8 mouse cellular contexts compared by ENCODE assay signal in genomic region chr8:4165176-4165851, GRCm38 (mm10). TPM values are rescaled to one million over a fixed set of nuclear protein-coding genes. Genes with fewer than 3 reads are reported as not detected.
DNase-seq lines count a peak whose midpoint lies in the region; ATAC-seq lines count a peak whose summit lies in the region.

No protein-coding gene starts in this region.

- no peaks in the 10 kb centered on the region for H3K36me3 ChIP-seq in heart, embryonic 11.5 days (ENCODE audit: control insufficient read depth, insufficient read depth, low read length)
- H3K36me3 ChIP-seq in hindbrain, embryonic 10.5 days, result no peaks in the 10 kb centered on the region
- no peaks in the 10 kb centered on the region for H3K36me3 ChIP-seq in midbrain, embryonic 11.5 days (ENCODE audit: control insufficient read depth, insufficient read depth, low read length)

- ATAC-seq in heart, embryonic 11.5 days (replicated peaks; ENCODE audit: insufficient number of reproducible peaks, low FRiP score, low TSS enrichment), result peak; percentile 3; the same call in 1 of the 2 replicates
- no peak for ATAC-seq in midbrain, embryonic 11.5 days (ENCODE audit: low FRiP score)
- no peak; the same call in 1 of the 2 replicates for ATAC-seq in frontal cortex, adult (ENCODE audit: low TSS enrichment)

- peak overlapping the region; percentile 66; the same call in 1 of the 2 replicates for H3K9ac ChIP-seq in heart, embryonic 11.5 days (ENCODE audit: low read depth, low read length)
- H3K9ac ChIP-seq in midbrain, embryonic 11.5 days (ENCODE audit: low read length), result peak overlapping the region; percentile 64

- no peak for DNase-seq in heart, postnatal 14 days
- DNase-seq in CD4-positive helper T cell, adult 2 months (ENCODE audit: low read depth, low spot score), result peak; percentile 39
- peak; percentile 20 for DNase-seq in c-Kit-positive CD71-positive TER-119-negative erythroid progenitor cells, embryonic 14.5 days (ENCODE audit: low read depth)
- no peak for DNase-seq in hindbrain, embryonic 10.5 days (ENCODE audit: low spot score)
- no peak for DNase-seq in midbrain, embryonic 11.5 days (ENCODE audit: low spot score, missing footprints)
- no peak for DNase-seq in spleen, adult 12 weeks (ENCODE audit: low spot score)

- no peak overlapping the region for H3K27ac ChIP-seq in heart, embryonic 11.5 days (ENCODE audit: low read depth, low read length)
- peak overlapping the region; percentile 86 for H3K27ac ChIP-seq in hindbrain, embryonic 10.5 days
- H3K27ac ChIP-seq in midbrain, embryonic 11.5 days (ENCODE audit: low read depth, low read length), result no peak overlapping the region; the same call in 1 of the 2 replicates

- WGBS in heart, embryonic 11.5 days (ENCODE audit: insufficient replicate concordance), result 8% methylated on average over 13 of the region's 13 CpGs
- 8% methylated on average over 13 of the region's 13 CpGs for WGBS in hindbrain, embryonic 10.5 days
- WGBS in midbrain, embryonic 11.5 days, result 7% methylated on average over 13 of the region's 13 CpGs

- H3K4me1 ChIP-seq in heart, embryonic 11.5 days (ENCODE audit: control insufficient read depth, insufficient read depth, low read length), result no peaks in the 10 kb centered on the region; the same call in 1 of the 2 replicates
- H3K4me1 ChIP-seq in hindbrain, embryonic 10.5 days (replicated peaks), result peaks cover 13% of the 10 kb centered on the region
- H3K4me1 ChIP-seq in midbrain, embryonic 11.5 days (ENCODE audit: control insufficient read depth, insufficient read depth, low read length), result peaks cover 3% of the 10 kb centered on the region; the same call in 1 of the 2 replicates

- no peaks in the 10 kb centered on the region for H3K27me3 ChIP-seq in heart, embryonic 11.5 days (ENCODE audit: control insufficient read depth, insufficient read depth, low read length)
- H3K27me3 ChIP-seq in hindbrain, embryonic 10.5 days (ENCODE audit: insufficient read depth, poor library complexity, severe bottlenecking), result no peaks in the 10 kb centered on the region
- no peaks in the 10 kb centered on the region for H3K27me3 ChIP-seq in midbrain, embryonic 11.5 days (ENCODE audit: control insufficient read depth, insufficient read depth, low read length)

- intact Hi-C loops in heart, postnatal 14 days (cut with DNase I), result loop anchor here (10.0 kb wide), 2 partner anchors 159 to 449 kb away; partner anchors contain the start of genes Ccl25, Elavl1 and Zfp958

- H3K4me3 ChIP-seq in heart, embryonic 11.5 days (ENCODE audit: low read depth, low read length), result peak overlapping the region; percentile 89
- peak overlapping the region; percentile 84 for H3K4me3 ChIP-seq in hindbrain, embryonic 10.5 days
- H3K4me3 ChIP-seq in midbrain, embryonic 11.5 days (ENCODE audit: low read depth, low read length), result peak overlapping the region; percentile 39

- peak overlapping the region; percentile 71 for H3K4me2 ChIP-seq in heart, embryonic 11.5 days
- peak overlapping the region; percentile 53 for H3K4me2 ChIP-seq in midbrain, embryonic 11.5 days

- no peaks in the 10 kb centered on the region for H3K9me3 ChIP-seq in heart, embryonic 11.5 days (replicated peaks; ENCODE audit: control insufficient read depth, low read length)
- no peaks in the 10 kb centered on the region for H3K9me3 ChIP-seq in hindbrain, embryonic 10.5 days
- no peaks in the 10 kb centered on the region for H3K9me3 ChIP-seq in midbrain, embryonic 11.5 days (ENCODE audit: control insufficient read depth, low read length)

RNA-seq across cellular contexts. Expression of gene Evi5l, which starts 1.1 kb away (rescaled TPM):
- 10.3 and 12.7 TPM in 2 replicates for polyA plus RNA-seq in heart, embryonic 11.5 days (2014; fragmentation: Nextera tagmentation; extraction: Ambion mirVana)
- total RNA-seq in heart, postnatal 14 days (2021), result 10 to 100 TPM; 22.2 to 24.5 TPM
- polyA plus RNA-seq in hindbrain, embryonic 10.5 days (2016; fragmentation: Nextera tagmentation; extraction: Ambion mirVana), result 28.1 and 43.7 TPM in 2 replicates
- 23.1 and 24.8 TPM in 2 replicates for polyA plus RNA-seq in midbrain, embryonic 11.5 days (2014; fragmentation: Nextera tagmentation; extraction: Ambion mirVana)

RNA-seq across cellular contexts. Expression of gene Cd209g, which starts 31.4 kb away (rescaled TPM):
- polyA plus RNA-seq in heart, embryonic 11.5 days (2014; fragmentation: Nextera tagmentation; extraction: Ambion mirVana), result not detected in 2 replicates
- not detected for total RNA-seq in heart, postnatal 14 days (2021)
- polyA plus RNA-seq in hindbrain, embryonic 10.5 days (2016; fragmentation: Nextera tagmentation; extraction: Ambion mirVana), result not detected in 2 replicates
- not detected in 2 replicates for polyA plus RNA-seq in midbrain, embryonic 11.5 days (2014; fragmentation: Nextera tagmentation; extraction: Ambion mirVana)

RNA-seq across cellular contexts. Expression of gene Prr36, which starts 51.9 kb away (rescaled TPM):
- 0.35 and 0.63 TPM in 2 replicates for polyA plus RNA-seq in heart, embryonic 11.5 days (2014; fragmentation: Nextera tagmentation; extraction: Ambion mirVana)
- under 1 TPM in 1 of 2 experiments, not detected in 1; 0.05 TPM for total RNA-seq in heart, postnatal 14 days (2021)
- polyA plus RNA-seq in hindbrain, embryonic 10.5 days (2016; fragmentation: Nextera tagmentation; extraction: Ambion mirVana), result 13.1 and 27.1 TPM in 2 replicates
- 25.9 and 31.9 TPM in 2 replicates for polyA plus RNA-seq in midbrain, embryonic 11.5 days (2014; fragmentation: Nextera tagmentation; extraction: Ambion mirVana)

RNA-seq across cellular contexts. Expression of gene Cd209f, which starts 59.7 kb away (rescaled TPM):
- polyA plus RNA-seq in heart, embryonic 11.5 days (2014; fragmentation: Nextera tagmentation; extraction: Ambion mirVana), result not detected in 2 replicates
- under 1 TPM; 0.29 to 0.41 TPM for total RNA-seq in heart, postnatal 14 days (2021)
- polyA plus RNA-seq in hindbrain, embryonic 10.5 days (2016; fragmentation: Nextera tagmentation; extraction: Ambion mirVana), result not detected in 2 replicates
- polyA plus RNA-seq in midbrain, embryonic 11.5 days (2014; fragmentation: Nextera tagmentation; extraction: Ambion mirVana), result not detected in 2 replicates

Comparison
In these comparisons a context has a peak if more than half of its experiments do, and no peak if none do; other contexts are left out.
1. H3K4me3 ChIP-seq: peak in every context shown above with its lines; median percentile 89 in heart, embryonic 11.5 days; 84 in hindbrain, embryonic 10.5 days; 39 in midbrain, embryonic 11.5 days.
2. DNase-seq: peak in CD4-positive helper T cell, adult 2 months (single experiment) and c-Kit-positive CD71-positive TER-119-negative erythroid progenitor cells, embryonic 14.5 days (single experiment); none in heart, postnatal 14 days (0 of 2), hindbrain, embryonic 10.5 days (single experiment), midbrain, embryonic 11.5 days (single experiment) and spleen, adult 12 weeks (single experiment).